Mouse (Mus musculus) colon, adult 2 months (tissue): ENCODE results near the gene Ccnc. TPM values are rescaled to one million over a fixed set of nuclear protein-coding genes. Genes with fewer than 3 reads are reported as not detected.

Source experiments
- polyA plus RNA-seq: library from polyadenylated mRNA; depleted of rRNA; stranded (reverse); fragments of >200 nt; gene quantifications from 2 replicates; pipeline ENCODE4 v1.2.3, GENCODE M21; 2012; rRNA removed

The Ccnc gene
- polyA plus RNA-seq = 2.5 and 4.0 TPM in 2 replicates

GRCm38 (mm10) chr4:21727615-21728165 lies at the start of gene Ccnc:
Gene Ccnc, plus strand, starts transcription at chr4:21727701.

GRCm38 (mm10) chr4:21685595-21686091 lies 41.9 kb upstream of the Ccnc start, which contains the start of gene Prdm13:
Gene Prdm13, minus strand, starts transcription at chr4:21685963.

GRCm38 (mm10) chr4:21766863-21767304 lies 39.4 kb downstream of the Ccnc start, which contains the start of the genes Usp45 and Tstd3:
Gene Usp45, plus strand, starts transcription at chr4:21767156.
Gene Tstd3, minus strand, starts transcription at chr4:21767212.

Other genes with a start within 250 kb of the Ccnc start
- gene Prdm13, start 41.7 kb upstream of the Ccnc start, polyA plus RNA-seq = not detected in 2 replicates
- gene Usp45, start 39.5 kb downstream of the Ccnc start, polyA plus RNA-seq = 2.6 and 2.9 TPM in 2 replicates
- 1.8 and 1.9 TPM in 2 replicates for gene Tstd3, start 39.5 kb downstream of the Ccnc start, polyA plus RNA-seq
- gene Pnisr, start 119.9 kb downstream of the Ccnc start, polyA plus RNA-seq = 30.1 and 33.7 TPM in 2 replicates
- 1.4 and 1.6 TPM in 2 replicates for gene Coq3, start 152.0 kb downstream of the Ccnc start, polyA plus RNA-seq
- 1.7 and 1.8 TPM in 2 replicates for gene Faxc, start 203.6 kb downstream of the Ccnc start, polyA plus RNA-seq